Mouse (Mus musculus) layer of hippocampus, postnatal 14 days (tissue): ENCODE data around the gene AC124502.3. TPM values are rescaled to one million over a fixed set of nuclear protein-coding genes. Genes with fewer than 3 reads are reported as not detected.
"Not testable (repeated sequence)": the region's sequence is repeated elsewhere in the genome, so short reads cannot be mapped to it uniquely, and the experiment has no call there.

Experiments
- DNase-seq, 2 experiments: peaks; one replicate each; pipeline ENCODE4 v3.0.0; 2021 to 2022; ENCODE audit warnings: low spot score in 2 of 2, mixed read lengths in 1 of 2
- long read RNA-seq, 2 experiments: library from polyadenylated mRNA; stranded (forward); transcript quantifications; one replicate each; pipeline ENCODE4 v2.0.0; 2021
- total RNA-seq, 2 experiments: library from RNA; stranded (reverse); gene quantifications; 2 replicates each; pipeline ENCODE4 v1.2.3; 2021

Gene AC124502.3
- total RNA-seq = 10 to 100 TPM in 1 of 2 experiments, 1 to 10 TPM in 1; 5.9 to 10.6 TPM
- long read RNA-seq, experiment 1, partial matches to known transcripts = 2 of 2 reads
- long read RNA-seq, experiment 1, other reads (novel, unspliced or antisense) = 0 of 2 reads
- long read RNA-seq, experiment 2, partial matches to known transcripts = 0 of 1 reads
- long read RNA-seq, experiment 2, other reads (novel, unspliced or antisense) = 1 of 1 reads

DNA sequence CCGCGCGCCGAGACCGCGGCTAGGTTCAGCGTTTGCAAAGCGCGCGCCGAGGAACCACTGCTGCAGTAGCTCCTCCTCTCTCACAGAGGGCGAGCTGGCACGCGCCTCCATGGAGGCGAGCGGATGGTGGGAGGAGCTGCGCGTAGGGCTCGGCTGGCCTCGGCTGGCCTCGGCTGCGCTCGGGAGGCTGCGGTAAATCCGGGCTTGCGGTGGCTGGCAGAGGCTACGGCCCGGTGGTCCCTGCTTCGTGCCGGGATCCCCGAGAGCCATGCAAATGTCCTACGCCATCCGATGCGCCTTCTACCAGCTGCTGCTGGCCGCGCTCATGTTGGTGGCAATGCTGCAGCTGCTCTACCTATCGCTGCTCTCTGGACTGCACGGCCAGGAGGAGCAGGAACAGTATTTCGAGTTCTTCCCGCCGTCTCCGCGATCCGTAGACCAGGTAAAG, at the start of gene AC124502.3, which contains the start of gene B4gat1:
AC124502.3 (plus strand) TSS at position 183 of the 448 bp plus-strand sequence.
B4gat1 (plus strand) TSS at position 118 of the 448 bp plus-strand sequence.
- DNase-seq = peak; percentile 90 to 92

DNA sequence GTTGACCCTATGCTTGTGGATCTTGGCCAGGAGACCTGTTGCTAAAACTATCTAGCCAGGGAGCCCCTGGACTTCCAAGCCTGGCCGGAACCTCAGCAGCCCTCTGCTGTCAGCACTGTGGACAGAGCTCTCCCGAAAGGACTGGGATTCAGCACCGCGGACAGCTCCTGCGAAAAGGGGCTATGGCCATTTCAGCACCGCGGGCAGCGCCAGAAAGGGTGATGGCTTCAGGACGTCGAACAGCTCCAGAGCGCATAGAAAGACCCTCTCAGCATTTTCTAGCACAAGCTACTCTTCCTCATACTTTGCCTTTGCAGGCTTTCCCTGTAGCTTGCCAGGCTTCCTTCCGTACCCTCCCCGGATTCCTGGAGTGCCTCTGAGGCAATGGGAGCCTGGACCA, 49.7 kb upstream of the AC124502.3 start:
- peak; percentile 77 to 79 for DNase-seq

DNA sequence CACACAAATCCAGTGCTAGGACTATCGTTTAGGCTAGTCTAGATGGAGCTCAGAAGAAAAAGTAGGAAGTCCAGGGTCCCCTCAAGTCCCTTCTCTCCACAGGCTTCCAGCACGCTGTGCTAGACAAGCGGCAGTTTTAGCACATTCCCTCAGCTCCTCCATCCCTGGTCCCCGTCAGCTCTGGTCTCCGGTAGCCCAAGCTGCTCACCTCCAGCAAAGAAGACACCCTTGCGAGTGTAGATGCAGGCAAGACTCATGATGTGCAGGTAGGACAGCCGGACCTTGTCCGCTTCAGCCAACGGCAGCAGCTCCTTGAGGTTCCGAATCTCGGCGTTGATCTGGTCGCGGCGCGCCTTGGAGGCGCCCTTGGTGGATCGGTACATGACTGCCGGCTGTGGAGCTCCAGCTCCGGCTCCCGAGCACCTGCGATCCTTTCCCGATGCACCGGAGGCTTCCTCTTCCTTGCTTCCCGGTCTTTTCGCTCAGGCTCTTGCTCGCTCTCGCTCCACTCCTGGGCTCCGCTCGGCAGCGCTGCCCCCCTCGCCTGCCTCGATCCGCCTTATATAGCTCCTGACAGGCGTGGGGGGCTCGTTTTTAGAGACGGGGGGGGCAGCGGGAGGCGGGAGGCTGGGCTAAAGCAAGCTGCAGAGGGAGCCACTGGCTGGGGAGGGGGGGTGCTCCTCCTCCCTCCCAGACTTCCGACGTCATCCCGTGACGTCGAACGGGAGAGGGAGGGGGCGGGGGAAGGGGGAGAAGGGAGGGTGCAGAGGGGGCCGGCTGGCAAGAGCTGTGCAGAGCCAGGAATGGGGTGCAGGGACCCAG, 49.0 kb upstream of the AC124502.3 start:
- peak; percentile 75 to 78 for DNase-seq

DNA sequence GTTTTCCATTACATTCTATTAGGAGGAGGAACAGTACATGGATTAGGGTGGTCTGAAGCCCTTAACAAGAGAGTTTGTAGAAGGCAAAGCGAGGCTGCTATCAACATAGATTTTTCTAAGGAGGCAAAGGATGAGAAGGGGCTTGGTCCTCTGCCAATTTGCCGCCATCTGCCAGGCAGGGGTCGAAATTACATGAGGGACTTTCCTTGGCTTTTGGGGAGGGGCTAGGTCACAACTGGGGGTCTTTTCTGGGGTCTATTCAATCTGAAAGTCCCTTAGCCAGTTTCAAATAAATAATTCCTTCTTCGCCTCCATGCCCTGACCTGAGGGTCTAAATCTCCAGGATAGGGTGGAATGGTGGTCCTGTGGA, 48.5 kb upstream of the AC124502.3 start, which contains the start of gene Npas4:
Npas4 (minus strand) TSS at position 61 of the 370 bp plus-strand sequence.
- DNase-seq = no peak

DNA sequence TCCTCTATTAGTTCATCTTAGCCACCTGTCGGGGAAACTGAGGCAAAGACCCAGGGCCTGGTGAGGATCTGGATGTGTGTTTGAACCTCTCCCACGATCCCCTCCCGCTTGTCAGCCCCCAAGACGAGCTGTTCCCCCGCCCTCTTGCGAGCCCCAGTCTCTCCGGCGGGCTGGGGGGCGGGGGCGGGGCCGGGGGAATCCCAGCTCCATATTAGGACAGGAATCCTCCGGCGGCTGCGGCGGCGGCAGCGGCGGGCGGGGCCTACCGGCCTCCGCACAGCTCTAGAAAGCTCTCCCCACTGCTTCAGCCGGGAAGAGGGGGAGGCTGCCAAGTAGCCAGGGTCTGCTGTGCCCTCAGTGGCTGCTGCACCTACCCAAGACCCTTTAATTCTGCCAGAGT, 48.0 kb upstream of the AC124502.3 start:
- DNase-seq = peak in 1 of 2 experiments; percentile 44

DNA sequence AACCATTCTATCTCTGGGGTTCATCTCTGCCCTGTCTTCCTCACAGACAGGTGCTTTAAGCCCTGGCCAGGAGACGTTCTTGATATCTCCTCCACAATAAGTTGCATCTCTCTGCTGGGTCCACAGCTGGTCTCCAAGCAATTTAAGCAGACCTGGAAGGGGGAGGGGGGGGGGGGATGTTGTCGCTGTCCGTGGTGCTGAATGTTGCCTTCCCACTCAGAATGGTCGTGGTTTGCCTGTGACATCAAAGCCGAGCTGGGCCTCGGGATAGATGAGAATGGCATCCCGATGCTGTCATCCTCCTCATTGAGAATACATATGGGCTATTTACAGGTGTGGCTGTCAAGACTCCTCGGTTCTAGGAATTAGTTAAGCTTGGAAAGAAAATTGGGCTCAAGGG, 46.3 kb upstream of the AC124502.3 start:
- no peak for DNase-seq

DNA sequence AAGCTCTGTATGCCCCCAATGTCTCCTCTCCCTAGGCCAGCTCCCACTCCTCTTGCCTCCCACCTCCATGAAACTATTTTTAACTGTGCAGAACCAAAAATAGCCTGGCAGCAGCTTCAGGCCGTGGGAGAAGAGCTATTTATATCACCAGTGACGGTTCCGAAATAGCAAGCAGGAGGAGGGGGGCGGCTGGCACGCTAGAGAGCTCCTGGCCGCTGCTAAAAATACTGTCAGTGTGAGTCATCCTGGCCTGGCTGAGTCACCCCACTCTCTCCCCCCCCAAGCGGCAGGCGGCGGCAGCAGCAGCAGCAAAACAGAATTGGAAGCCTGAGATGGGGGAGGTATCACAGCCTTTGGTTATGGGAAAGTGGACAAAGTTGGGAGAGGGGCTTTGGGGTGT, 45.8 kb upstream of the AC124502.3 start:
- DNase-seq = peak; percentile 44 to 66

DNA sequence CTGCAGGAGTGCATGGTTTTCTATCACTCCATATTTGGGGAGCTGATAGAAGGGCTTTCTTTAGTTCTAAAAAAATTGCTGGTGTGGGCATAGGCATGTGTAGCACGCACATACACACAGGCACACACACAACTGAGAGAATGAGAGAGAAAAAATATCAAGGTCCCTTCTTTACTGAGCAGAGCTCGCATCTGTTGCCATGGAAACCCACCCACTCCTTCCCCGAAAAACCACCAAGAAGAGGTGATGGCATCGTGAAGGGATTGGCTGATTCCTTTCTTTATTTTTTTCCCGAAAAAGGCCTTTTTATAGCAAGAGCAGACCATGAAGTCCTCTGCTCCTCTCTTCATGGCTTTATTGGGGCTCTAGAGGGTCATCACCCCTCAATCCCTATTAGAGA, 44.6 kb upstream of the AC124502.3 start:
- DNase-seq = peak; percentile 39 to 76

DNA sequence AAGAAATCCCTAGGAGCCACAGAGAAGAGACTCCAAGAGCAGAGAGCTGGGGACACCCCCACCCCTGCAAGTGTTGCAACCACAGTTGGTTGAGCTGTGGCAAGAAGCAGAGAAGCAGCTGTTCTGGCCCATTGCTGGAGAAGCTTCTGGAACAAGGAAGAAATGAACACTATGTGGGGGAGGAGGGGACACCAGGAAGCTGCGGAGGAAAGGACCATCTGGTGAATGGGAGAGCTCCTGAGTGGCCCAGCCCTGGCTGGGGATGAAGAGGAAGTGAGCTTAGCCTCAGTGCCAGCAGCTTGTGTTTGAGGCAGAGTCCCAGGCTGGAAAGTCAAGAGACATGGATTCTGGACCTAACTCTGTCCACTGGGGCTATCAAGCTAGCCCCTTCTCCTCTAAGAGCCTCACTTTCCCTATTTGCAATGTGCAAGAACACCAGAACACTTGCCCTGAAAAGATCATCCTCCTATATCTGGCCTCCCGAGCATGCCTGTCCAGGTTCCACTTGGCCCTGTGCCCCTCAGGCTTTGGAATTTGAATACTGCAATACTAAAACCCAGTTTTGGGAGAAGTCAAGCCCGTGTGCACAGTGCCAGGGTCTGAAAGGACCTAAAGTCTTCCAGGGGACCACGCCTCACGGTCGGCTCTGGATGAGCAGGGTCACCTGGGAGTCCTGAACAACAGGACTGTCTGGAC, 39.1 kb upstream of the AC124502.3 start:
- DNase-seq = no peak

DNA sequence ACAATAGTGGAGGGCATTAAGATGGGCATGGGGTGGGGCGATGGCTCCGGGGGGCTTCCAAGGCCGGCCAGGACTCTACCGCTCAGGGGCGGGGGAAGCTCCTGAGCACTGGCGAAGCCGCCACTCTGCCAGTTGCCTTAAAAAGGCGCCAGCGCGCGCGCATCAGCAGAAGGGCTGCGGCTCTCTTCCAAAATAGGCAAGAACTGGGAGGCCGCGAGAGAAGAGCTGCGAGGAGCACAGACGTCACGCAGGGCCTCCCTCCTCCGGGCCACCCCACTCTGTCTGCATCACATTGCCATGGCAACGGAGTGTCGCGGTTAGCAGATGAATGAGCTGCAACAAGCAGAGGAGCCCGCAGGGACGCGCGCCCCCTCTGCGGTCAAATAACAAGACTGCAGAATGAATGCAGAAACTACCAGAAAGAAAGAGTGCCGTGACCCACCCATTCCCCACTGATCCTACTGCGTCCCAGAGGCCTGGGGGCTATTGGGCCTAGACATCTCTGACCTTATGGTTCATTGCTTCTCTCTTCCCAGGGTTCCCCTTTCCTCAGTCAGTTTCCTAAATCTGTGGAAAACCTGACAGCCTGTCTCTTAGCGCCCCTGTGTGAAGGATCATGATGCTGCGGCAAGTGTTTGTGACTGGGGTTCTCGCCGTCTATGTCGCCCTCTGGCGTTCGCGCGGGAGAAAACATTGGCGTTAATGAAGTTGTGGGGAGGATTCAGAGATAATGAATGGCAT, 36.9 kb upstream of the AC124502.3 start:
- peak; percentile 89 to 94 for DNase-seq

DNA sequence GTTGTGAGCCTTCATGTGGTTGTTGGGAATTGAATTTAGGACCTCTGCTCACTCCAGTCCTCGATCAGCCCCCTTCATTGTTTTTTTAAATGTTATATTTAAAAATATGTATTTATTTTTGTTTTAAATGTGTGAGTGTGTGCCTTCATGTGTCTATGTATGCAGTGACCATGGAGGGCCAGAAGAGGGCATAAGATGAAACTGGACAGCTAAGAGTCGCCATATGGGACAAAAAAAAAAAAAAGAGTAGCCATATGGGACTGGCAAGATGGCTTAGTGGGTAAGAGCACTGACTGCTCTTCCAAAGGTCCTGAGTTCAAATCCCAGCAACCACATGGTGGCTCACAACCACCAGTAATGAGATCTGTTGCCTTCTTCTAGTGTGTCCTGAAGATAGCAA, 35.0 kb upstream of the AC124502.3 start:
- DNase-seq = not testable (repeated sequence)

DNA sequence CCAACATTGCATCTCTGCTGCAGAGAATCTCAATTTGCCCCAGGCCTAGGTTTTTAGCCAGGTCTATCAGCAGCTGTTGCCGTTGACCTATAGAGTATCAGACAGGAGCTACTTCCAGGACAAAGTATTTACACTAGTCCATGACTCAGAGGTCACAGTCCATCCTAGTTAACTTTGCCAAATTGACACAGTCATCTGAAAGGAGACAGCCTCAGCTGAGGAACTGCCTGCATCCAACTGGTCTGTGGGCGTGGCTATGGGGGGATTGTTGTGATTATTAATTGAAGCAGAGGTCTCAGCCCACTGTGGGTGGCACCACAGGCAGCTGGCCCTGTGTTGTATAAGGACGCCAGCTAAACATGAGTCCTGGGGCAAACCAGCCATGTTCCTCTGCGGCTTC, 33.8 kb upstream of the AC124502.3 start:
- DNase-seq = no peak

DNA sequence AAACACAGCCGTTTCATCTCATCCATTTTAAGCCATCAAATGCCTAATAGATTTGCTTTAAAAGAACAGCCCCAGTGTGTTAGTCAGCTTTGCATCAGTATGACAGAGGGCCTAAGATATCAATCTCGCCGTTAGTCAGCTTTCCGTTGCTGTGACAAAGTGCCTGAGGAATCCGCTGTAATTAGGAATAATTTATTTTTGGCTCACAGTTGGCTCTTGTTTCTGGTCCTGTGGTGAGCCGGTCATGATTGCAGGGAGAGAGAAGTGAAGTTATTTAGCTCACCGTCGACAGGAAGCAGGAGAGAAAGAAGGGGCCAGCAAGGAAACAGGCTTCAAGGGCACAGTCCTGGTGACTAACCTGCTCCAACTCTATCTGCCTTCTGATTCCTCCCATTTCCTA, 25.6 kb upstream of the AC124502.3 start:
- DNase-seq = no peak

DNA sequence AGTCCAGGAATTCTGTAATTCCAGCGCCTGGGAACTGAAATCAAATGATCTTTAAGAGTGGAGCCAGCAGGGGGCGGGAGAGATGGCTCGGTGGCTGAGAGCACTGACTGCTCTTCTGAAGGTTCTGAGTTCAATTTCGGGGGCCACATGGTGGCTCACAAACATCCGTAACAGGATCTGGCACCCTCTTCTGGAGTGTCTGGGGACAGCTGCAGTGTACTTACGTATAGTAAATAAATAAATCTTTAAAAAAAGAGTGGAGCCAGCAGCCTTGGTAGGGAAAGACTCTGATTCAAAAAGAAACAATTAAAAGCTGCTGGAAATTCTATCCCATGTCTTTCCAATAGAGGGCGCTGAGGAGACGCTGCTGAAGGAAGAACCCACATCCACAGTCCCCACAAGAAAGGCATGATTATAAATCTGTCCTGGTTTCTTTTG, 23.7 kb upstream of the AC124502.3 start:
- peak in 1 of 2 experiments; percentile 38 for DNase-seq

DNA sequence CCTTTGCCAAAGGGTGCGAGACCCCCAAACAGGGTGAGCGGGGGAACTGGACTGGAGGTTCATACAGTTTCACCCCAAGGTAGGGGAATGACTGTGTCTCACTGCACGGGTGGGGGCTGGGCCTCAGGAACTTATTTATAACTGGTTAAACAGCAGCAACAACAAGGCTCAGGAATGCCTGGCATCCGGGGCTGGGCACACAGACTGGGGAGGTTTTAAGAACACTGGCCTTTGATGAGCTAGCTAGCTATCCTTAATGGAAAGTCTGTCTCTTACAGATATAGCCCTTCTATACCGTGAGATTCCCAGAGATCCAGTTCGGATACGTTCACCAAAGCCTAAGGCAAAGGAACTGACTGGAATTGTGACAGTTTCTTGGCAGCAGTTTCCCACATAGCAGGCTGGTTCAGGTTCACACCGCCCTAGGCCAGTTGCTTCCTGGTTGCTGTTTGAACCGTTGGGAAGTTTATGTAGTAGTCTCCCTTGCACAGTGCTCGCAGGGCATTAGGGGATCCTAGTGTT, 22.4 kb upstream of the AC124502.3 start:
- DNase-seq = no peak

DNA sequence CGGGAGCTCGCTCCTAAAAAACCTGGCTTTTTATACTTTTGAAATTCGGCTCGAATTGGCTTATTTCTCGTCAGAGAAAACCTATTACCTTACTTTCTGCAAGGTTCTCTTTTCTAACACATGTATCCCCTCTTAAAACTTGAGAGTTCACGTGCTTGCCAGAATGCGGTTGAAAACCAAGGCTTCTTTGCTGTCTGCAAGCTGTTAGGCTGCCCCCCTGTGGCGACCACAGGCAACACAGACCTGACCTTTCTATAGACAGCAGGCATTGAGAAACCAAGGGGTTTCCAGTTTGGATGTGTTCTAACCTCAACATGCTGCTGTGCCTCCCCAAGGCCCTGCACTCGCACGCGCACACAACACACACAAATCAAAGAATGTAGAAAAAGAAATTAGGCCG, 21.9 kb upstream of the AC124502.3 start:
- DNase-seq = peak; percentile 29 to 43

DNA sequence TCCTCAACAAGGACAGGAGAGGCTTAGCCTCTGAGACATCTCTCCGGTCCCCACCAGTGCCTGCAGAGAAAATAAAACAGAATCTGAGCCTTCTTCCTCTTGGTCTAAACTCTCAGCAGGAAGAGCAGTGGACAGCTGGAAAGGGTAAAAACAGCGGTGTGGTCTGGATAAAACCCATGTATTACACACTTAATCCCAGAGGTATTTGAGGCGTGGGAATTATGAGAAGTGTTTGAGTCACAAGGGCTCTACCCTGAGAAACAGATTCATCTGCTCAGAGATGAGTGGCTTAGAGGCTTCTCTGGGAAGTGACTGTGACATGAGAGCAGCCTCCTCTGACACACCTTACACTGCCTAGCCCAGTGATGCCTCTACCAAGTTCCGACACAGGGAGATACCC, 21.1 kb upstream of the AC124502.3 start:
- DNase-seq = no peak

DNA sequence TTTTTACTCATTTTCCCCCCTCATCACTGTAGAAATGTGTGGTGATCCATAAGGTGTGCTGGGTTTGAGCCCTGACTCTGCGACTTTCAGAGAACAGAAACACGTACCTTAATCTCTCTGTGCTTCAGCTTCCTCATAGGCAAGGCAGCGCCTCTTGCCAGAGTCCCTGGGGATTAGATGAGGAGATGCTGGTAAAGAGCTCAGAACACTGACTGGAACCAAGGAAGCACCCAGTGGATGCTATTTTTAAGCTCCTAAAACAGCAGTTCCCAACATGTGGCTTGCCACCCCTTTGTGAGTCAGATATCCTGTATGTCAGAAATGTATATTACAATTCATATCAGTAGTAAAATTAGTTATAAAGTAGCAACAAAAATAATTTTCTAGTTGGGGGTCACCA, 20.5 kb upstream of the AC124502.3 start:
- no peak for DNase-seq

DNA sequence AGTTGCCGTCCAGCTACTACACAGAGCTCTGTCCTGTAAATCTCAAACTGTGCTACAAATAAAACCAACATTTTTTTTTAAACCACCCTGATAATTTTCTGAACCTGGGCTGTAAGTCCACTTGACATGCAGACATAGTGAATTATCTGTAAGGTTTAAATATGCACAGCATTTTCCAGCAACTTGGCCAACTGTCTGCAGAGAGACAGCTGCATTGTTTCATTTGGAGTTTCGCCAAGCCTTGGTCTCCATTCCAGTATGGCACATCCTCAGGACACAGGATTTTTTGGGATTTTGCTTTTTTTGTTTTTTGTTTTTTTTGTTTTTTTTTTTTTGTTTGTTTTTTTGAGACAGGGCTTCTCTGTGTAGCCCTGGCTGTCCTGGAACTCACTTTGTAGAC, 17.3 kb upstream of the AC124502.3 start:
- no peak for DNase-seq

DNA sequence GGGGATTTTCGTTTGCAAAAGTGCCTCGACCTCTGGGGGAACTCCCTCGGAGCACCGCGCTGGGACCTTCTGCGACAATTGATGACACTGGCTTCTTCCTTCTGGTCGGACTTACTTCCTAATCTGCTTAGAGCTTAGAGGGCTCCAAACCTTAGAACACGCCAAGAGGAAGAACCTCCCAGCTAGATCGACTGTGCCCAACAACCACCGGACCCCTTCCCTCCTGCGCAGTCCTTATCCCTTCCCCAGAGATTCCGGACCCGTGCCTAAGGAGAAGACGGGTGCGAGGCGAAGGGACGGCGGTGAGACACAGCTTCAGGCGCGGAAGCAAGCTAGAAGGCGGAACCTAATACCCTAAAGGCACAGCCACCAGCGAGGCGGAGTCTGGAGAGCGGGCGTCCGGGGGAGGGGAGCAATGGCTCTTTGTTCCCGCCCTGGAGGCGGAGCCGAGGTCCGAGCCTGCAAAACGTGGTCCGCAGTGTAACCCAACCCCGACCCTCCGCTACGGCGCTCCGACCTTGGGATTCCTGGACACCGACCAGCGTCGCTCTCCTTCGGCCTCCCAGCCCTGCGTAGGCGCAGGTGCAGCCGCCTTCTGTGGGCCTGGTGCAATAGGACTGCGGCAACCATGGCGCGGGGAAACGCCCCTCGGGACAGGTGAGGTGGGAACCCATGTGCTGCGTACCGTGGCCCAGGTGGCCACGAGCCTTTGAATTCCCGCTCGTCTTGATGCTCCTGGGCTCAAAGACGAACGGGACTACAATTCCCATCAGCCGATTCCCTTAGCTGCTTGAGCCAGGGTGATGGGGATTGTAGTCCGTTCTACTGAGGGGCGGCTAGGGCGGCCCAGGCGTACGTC, 14.8 kb upstream of the AC124502.3 start, which contains the start of gene Slc29a2:
Slc29a2 (plus strand) TSS at position 240 of the 859 bp plus-strand sequence.
- peak; percentile 85 to 90 for DNase-seq
